20 mouse cellular contexts compared by ENCODE assay signal in genomic region chr9:88332447-88332846, GRCm38 (mm10). TPM values are rescaled to one million over a fixed set of nuclear protein-coding genes. Genes with fewer than 3 reads are reported as not detected.
DNase-seq lines count a peak whose midpoint lies in the region; ATAC-seq and TF ChIP-seq lines count a peak whose summit lies in the region.
"Had no signal": no experiment of that assay in that cellular context is flagged by ENCODE, and none has a peak within 500 bp of the region (broad histone marks: within the 10 kb centered on the region; RNA-seq: fewer than 3 reads in every experiment).

No protein-coding gene starts in this region.

- no peak overlapping the region for H3K9ac ChIP-seq in midbrain, embryonic 11.5 days (ENCODE audit: low read length)
- H3K9ac ChIP-seq in midbrain, embryonic 16.5 days (ENCODE audit: low read depth, low read length) = no peak overlapping the region
- H3K9ac ChIP-seq: embryonic facial prominence, embryonic 13.5 days; heart, embryonic 15.5 days; limb, embryonic 12.5 days; liver, embryonic 14.5 days had no signal

- peaks cover 10% of the 10 kb centered on the region; the same call in 1 of the 2 replicates for H3K4me1 ChIP-seq in midbrain, embryonic 11.5 days (ENCODE audit: control insufficient read depth, insufficient read depth, low read length)
- no peaks in the 10 kb centered on the region for H3K4me1 ChIP-seq in midbrain, embryonic 16.5 days (ENCODE audit: control insufficient read depth, insufficient read depth, low read length)

- intact Hi-C loops in gastrocnemius, adult 2 months (cut with DNase I) = no loop called here

- H3K4me2 ChIP-seq in midbrain, embryonic 11.5 days = no peak overlapping the region
- H3K4me2 ChIP-seq in midbrain, embryonic 16.5 days (ENCODE audit: low read length) = no peak overlapping the region
- H3K4me2 ChIP-seq: embryonic facial prominence, embryonic 13.5 days; heart, embryonic 15.5 days; limb, embryonic 12.5 days had no signal

- no peak for TF ChIP-seq CTCF in gastrocnemius, adult 2 months (IDR thresholded peaks at IDR 0.05)

- no peaks in the 10 kb centered on the region for H3K9me3 ChIP-seq in midbrain, embryonic 11.5 days (ENCODE audit: control insufficient read depth, low read length)
- H3K9me3 ChIP-seq in midbrain, embryonic 16.5 days (replicated peaks; ENCODE audit: control insufficient read depth, low read length, poor library complexity, severe bottlenecking) = no peaks in the 10 kb centered on the region
- H3K9me3 ChIP-seq: embryonic facial prominence, embryonic 13.5 days; G1E; heart, embryonic 15.5 days; limb, embryonic 12.5 days had no signal

- H3K27ac ChIP-seq in midbrain, embryonic 11.5 days (ENCODE audit: low read depth, low read length) = no peak overlapping the region
- H3K27ac ChIP-seq in midbrain, embryonic 16.5 days (ENCODE audit: low read length) = no peak overlapping the region
- no peak overlapping the region for H3K27ac ChIP-seq in gastrocnemius, adult 2 months
- H3K27ac ChIP-seq: embryonic facial prominence, embryonic 13.5 days; heart, adult 2 months; heart, embryonic 15.5 days; layer of hippocampus, adult 2 months; limb, embryonic 12.5 days; liver, embryonic 14.5 days had no signal

- DNase-seq in embryo, embryonic 11 days = peak; percentile 8
- DNase-seq in embryo, embryonic 9.5 days (ENCODE audit: extremely low spot score) = no peak
- peak; percentile 87 for DNase-seq in midbrain, embryonic 11.5 days (ENCODE audit: low spot score, missing footprints)
- no peak for DNase-seq in frontal cortex, postnatal 36 days (ENCODE audit: low spot score in 2 of 2)
- DNase-seq in gastrocnemius, adult 2 months = no peak
- no peak for DNase-seq in adrenal gland, postnatal 14 days
- DNase-seq: adrenal gland, postnatal 10 days; cerebellum, adult 2 months; gastrocnemius, postnatal 10 days; heart, adult 2 months; right cerebral cortex, postnatal 14 days had no signal

- WGBS in midbrain, embryonic 11.5 days = 13% methylated on average over 3 of the region's 3 CpGs
- WGBS in midbrain, embryonic 16.5 days = 14% methylated on average over 3 of the region's 3 CpGs

- ATAC-seq in midbrain, embryonic 11.5 days (ENCODE audit: low FRiP score) = 0 out of 2 replicates have a peak, but pooled peaks have one; percentile 25
- no peak for ATAC-seq in midbrain, embryonic 16.5 days
- ATAC-seq in activated CD4-positive, CD25-positive, alpha-beta regulatory T cell, adult 4 months = peak; percentile 26
- ATAC-seq: intestine, embryonic 16.5 days had no signal

- no peaks in the 10 kb centered on the region for H3K36me3 ChIP-seq in midbrain, embryonic 11.5 days (ENCODE audit: control insufficient read depth, insufficient read depth, low read length)
- H3K36me3 ChIP-seq in midbrain, embryonic 16.5 days (ENCODE audit: control insufficient read depth, insufficient read depth, low read length) = no peaks in the 10 kb centered on the region
- H3K36me3 ChIP-seq: embryonic facial prominence, embryonic 13.5 days; G1E; heart, embryonic 15.5 days; limb, embryonic 12.5 days had no signal

- H3K4me3 ChIP-seq in midbrain, embryonic 11.5 days (ENCODE audit: low read depth, low read length) = no peak overlapping the region
- no peak overlapping the region for H3K4me3 ChIP-seq in midbrain, embryonic 16.5 days (ENCODE audit: low read depth, low read length)
- no peak overlapping the region for H3K4me3 ChIP-seq in gastrocnemius, adult 2 months
- H3K4me3 ChIP-seq: embryonic facial prominence, embryonic 13.5 days; heart, adult 2 months; heart, embryonic 15.5 days; layer of hippocampus, adult 2 months; limb, embryonic 12.5 days had no signal

- peaks cover 5% of the 10 kb centered on the region; the same call in 1 of the 2 replicates for H3K27me3 ChIP-seq in midbrain, embryonic 11.5 days (ENCODE audit: control insufficient read depth, insufficient read depth, low read length)
- H3K27me3 ChIP-seq in midbrain, embryonic 16.5 days (ENCODE audit: control insufficient read depth, insufficient read depth, low read depth, low read length) = peaks cover 6% of the 10 kb centered on the region; the same call in 1 of the 2 replicates
- H3K27me3 ChIP-seq: heart, embryonic 15.5 days had no signal

RNA-seq across cellular contexts. Expression of gene Nt5e, which starts 5.5 kb away (rescaled TPM):
- polyA plus RNA-seq in midbrain, embryonic 11.5 days (2014; fragmentation: Nextera tagmentation; extraction: Ambion mirVana) = 0.65 and 0.93 TPM in 2 replicates
- 0.92 and 1.5 TPM in 2 replicates for polyA plus RNA-seq in midbrain, embryonic 16.5 days (2015; fragmentation: Nextera tagmentation; extraction: Ambion mirVana)
- 100 to 1,000 TPM; 168 to 186 TPM for polyA plus RNA-seq in activated CD4-positive, CD25-positive, alpha-beta regulatory T cell, adult 4 months (2017; shearing (Covaris generic))
- 1 to 10 TPM; 2.2 to 2.5 TPM for total RNA-seq in gastrocnemius, adult 2 months (2021)
- total RNA-seq in adrenal gland, postnatal 14 days (2021) = 15.7 and 15.9 TPM in 2 replicates
- polyA plus RNA-seq: G1E had no signal

Comparison
In these comparisons a context has a peak if more than half of its experiments do, and no peak if none do; other contexts are left out.
1. DNase-seq: peak in embryo, embryonic 11 days (single experiment) and midbrain, embryonic 11.5 days (single experiment); none in embryo, embryonic 9.5 days (single experiment), frontal cortex, postnatal 36 days (0 of 2), gastrocnemius, adult 2 months (single experiment) and adrenal gland, postnatal 14 days (single experiment).
2. RNA of gene Nt5e, which starts 5.5 kb away (polyA plus RNA-seq): 168 to 186 TPM in activated CD4-positive, CD25-positive, alpha-beta regulatory T cell, adult 4 months; 0.92 to 1.5 TPM in midbrain, embryonic 16.5 days and 0.65 to 0.93 TPM in midbrain, embryonic 11.5 days; every median in the first group is over 10 times any median in the second.